Mouse (Mus musculus): ENCODE results near the gene Eipr1.

DNA sequence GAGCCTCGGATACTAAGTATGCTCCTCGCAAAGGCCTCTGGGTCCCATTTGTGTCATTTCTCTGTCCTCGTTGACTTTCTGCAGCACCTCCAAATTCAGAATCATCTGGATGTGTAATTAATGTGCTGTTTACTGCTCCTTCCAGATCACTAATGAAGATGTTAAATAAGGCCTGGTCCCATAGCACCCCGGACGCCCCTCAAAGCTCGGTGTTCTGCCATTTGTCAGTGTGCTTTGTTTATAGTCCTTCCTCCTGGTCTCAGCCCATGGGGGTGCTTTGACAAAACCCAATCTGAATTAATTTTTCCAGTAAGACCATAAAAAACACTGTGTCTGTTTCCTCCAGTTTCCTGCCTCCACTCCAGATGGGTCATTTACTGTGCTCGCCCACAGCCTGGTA is 28.6 kb downstream of the Eipr1 start:
- TF ChIP-seq CTCF (IDR thresholded peaks at IDR 0.05; ENCODE audit: control insufficient read depth, insufficient read depth, insufficient replicate concordance, low read depth, low read length), result no peak
- no peak for TF ChIP-seq POLR2A (IDR thresholded peaks at IDR 0.05; ENCODE audit: control insufficient read depth, low read depth, low read length)

Data from testis, adult 2 months (tissue).